Mouse (Mus musculus) liver, postnatal 0 days (tissue): Measurements from ENCODE around the gene Slc22a19.

ENCODE experiments used
- CTCF ChIP-seq: sonication (generic); IDR thresholded peaks from 2 replicates; pipeline ENCODE4 v1.5.1; 2016; ENCODE audit warnings: antibody characterized with exemption, low read depth
- EP300 ChIP-seq: IDR thresholded peaks from 2 replicates; pipeline ENCODE4 v1.6.1; 2016; ENCODE audit warnings: antibody characterized with exemption, low read depth, mild to moderate bottlenecking

GRCm38 (mm10) chr19:7633021-7633420 is 78.1 kb downstream of the Slc22a19 start:
- TF ChIP-seq CTCF (no peak), EP300 (no peak)
